Mouse (Mus musculus) cerebellum, adult 11-12 months (tissue): ENCODE results near the gene Olfr1381.
"Not testable (repeated sequence)": the region's sequence is repeated elsewhere in the genome, so short reads cannot be mapped to it uniquely, and the experiment has no call there.

Source experiments
- DNase-seq: peaks from one replicate; pipeline ENCODE4 v3.0.0; 2022

Olfr1381 gene

DNA sequence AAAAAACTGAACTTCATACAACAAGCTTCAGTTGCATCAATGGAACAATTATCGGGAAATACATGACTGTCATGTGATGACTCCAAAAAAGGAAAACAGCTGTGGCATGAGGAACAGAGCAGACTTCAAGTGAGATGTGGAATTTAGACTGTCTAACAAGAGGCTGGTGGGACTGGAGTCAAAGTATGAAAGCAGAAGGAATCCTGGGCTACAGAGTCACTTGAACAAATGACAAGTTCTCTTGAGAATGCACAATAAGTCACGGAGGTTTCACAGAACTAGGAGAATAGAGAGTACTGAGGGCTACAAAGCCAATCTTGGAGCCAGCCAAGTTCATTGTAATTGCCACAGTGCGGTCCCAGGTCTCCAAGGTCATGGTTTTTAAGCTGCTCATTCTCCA is at the start of gene Olfr1381:
Gene Olfr1381, plus strand, starts transcription at position 301 of the 400 bp plus-strand sequence.
- DNase-seq = not testable (repeated sequence)

GRCm38 (mm10) chr11:49518086-49518485 is 25.2 kb upstream of the Olfr1381 start:
- DNase-seq = no peak

DNA sequence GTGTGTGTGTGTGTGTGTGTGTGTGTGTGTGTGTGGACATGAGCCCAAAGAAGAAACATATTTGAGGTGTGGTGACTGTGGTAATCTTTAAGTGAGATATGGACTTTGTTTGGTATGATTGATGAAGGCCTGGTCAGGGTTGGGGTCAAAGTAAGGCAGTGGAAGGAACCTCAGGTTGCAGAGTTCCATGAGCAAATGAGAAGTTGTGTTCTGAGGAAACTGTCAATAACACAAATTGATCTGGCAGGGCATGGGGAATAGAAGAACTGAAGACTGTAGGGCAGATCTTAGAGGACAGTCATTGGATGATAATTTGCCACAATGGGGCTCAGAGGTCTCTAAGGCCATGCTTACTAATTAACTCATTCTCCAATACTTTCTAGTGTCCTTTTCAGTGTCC is 23.9 kb upstream of the Olfr1381 start, which contains the start of gene Olfr1383:
Gene Olfr1383, plus strand, starts transcription at position 301 of the 400 bp plus-strand sequence.
- DNase-seq = no peak

DNA sequence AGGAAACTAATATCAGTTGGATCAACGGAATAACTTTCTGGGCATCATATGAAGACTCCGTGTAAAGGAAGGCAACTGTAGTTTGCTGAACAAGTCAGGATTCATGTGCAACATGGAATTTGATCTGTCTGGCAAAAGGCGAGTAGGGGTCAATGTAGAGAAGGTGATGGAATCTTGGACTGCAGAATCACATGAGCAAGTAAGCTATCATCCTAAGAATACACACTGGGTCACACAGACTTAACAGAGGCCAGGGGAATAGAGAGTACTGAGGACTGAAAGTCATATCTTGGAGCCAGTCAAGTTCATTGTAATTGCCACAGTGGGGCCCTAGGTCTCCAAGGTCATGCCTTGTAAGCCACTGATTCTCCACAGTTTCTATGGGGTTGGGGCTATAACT is 15.3 kb upstream of the Olfr1381 start, which contains the start of gene Olfr1382:
Gene Olfr1382, plus strand, starts transcription at position 301 of the 400 bp plus-strand sequence.
- DNase-seq = no peak

GRCm38 (mm10) chr11:49532761-49533160 is 10.5 kb upstream of the Olfr1381 start:
- DNase-seq = no peak

- not testable (repeated sequence) for DNase-seq
Observed at GRCm38 (mm10) chr11:49536631-49537030, 6.6 kb upstream of the Olfr1381 start.

DNA sequence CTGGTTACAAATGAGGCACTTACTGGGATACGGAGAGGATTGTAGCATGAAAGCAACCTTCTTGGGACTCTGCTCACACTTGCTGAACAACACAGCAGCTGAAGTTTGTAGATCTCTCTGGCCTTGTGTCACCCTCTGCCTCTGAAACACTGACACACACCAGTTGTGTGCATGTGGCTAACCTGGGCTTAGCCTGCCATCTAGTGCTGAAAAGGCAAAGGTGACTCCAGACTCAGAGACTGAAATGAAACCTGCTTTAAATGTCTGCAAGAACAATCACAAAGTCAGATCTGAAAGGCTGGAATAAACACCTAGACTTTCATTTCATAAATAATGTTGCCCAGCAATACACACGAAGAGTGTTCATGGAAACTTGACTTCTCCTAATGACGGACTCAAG is 10.8 kb downstream of the Olfr1381 start:
- not testable (repeated sequence) for DNase-seq

DNA sequence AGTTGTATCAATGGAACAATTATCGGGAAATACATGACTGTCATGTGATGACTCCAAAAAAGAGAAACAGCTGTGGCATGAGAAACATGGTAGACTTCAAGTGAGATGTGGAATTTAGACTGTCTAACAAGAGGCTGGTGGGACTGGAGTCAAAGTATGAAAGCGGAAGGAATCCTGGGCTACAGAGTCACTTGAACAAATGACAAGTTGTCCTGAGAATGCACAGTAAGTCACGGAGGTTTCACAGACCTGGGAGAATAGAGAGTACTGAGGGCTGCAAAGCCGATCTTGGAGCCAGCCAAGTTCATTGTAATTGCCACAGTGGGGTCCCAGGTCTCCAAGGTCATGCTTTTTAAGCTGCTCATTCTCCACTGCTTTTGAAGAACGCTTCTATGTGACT is 13.3 kb downstream of the Olfr1381 start, which contains the start of gene Olfr1380:
Gene Olfr1380, plus strand, starts transcription at position 301 of the 400 bp plus-strand sequence.
- not testable (repeated sequence) for DNase-seq

- DNase-seq = not testable (repeated sequence)
Observed at GRCm38 (mm10) chr11:49575054-49575453, 31.8 kb downstream of the Olfr1381 start.

GRCm38 (mm10) chr11:49580452-49580851 is 37.2 kb downstream of the Olfr1381 start:
- not testable (repeated sequence) for DNase-seq

DNA sequence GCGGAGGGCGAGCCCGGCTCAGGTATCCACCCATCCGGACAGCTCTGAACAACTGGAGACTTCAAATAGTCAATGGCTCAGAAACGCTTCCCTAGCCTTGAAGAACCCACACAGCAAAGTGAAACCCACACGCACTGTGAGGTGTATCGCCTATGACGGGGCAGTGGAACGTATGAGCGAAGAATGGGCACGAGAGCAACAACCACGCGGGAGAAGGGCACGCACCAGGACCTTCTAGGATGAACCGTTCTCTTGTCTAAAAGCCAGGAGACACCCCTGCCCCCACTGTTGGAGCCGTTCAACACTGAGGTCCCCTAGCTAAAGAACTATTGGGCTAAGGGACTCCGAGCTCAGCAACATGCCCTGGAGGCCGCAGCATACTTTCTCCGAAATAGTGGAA is 47.0 kb downstream of the Olfr1381 start:
- no peak for DNase-seq

- DNase-seq = not testable (repeated sequence)
Observed at GRCm38 (mm10) chr11:49597149-49597548, 53.9 kb downstream of the Olfr1381 start.
